Mouse (Mus musculus): ENCODE measurements around the gene Slc22a18.
"Not testable (repeated sequence)": the region's sequence is repeated elsewhere in the genome, so short reads cannot be mapped to it uniquely, and the experiment has no call there.

The Slc22a18 gene

DNA sequence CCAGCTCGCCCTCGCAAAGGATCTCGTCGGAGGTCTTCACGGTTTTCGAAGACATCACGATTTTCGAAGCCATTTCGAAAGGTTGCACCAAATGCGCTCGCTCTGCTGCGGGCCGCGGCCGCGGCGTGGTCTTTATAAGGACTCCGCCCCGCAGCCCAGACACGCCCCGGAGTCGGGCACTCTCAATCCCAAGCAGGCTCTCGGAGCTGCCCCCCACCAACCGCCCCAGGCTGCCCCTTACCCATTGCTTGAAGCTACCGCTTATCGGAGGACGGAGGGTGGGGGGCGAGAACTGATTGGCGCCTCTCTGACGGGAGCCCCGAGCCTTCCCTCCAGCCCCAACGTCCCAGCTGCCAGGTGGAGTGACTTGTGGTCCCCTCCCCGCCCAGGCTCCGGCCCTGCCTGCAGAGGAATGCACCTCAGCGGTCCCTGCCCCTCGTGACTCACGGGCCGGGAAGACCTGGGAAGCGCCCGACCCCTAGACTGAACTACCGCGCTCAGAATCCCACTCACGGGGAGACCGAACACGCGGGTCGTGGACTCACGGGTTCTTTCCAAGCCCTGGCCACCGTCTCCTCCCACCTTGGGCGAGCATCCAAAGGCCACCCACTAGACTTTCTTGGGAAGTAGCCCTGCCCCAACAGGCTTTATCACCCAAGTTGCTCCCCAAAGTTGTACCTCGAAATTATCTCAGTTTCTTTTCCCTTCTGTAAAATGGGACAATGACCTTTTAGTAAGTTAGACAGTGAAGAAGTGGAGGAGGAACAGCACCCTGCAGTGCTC is 29.1 kb downstream of the Slc22a18 start, which contains the start of gene Phlda2:
TSS of gene Phlda2 (minus strand) at position 733 of the 783 bp plus-strand sequence.
- DNase-seq (ENCODE audit: low read depth, low spot score) = peak; percentile 29

DNA sequence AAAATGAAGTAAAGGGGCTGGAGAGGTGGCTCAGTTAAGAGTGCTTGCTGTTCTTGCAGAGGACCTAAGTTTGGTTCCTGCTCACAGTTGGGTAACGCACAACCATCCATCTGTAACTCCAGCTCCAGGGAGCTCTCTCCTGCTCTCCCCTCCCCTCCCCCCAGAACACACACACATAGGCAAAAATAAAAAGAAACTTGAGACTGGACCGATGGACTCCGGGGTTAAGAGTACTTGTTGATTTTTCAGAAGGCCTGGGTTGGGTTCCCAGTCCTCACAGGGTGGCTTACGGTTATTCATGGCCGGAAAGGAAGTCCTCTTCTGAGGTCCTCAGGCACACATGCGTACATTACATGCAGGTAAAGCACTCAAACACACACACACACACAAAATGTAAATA is 30.4 kb downstream of the Slc22a18 start:
- no peak for DNase-seq (ENCODE audit: low read depth, low spot score)

GRCm38 (mm10) chr7:143505411-143505810 is 31.9 kb downstream of the Slc22a18 start:
- no peak for DNase-seq (ENCODE audit: low read depth, low spot score)

GRCm38 (mm10) chr7:143505823-143506222 is 32.3 kb downstream of the Slc22a18 start:
- DNase-seq (ENCODE audit: low read depth, low spot score) = peak; percentile 82

GRCm38 (mm10) chr7:143506271-143506670 is 32.7 kb downstream of the Slc22a18 start:
- no peak for DNase-seq (ENCODE audit: low read depth, low spot score)

DNA sequence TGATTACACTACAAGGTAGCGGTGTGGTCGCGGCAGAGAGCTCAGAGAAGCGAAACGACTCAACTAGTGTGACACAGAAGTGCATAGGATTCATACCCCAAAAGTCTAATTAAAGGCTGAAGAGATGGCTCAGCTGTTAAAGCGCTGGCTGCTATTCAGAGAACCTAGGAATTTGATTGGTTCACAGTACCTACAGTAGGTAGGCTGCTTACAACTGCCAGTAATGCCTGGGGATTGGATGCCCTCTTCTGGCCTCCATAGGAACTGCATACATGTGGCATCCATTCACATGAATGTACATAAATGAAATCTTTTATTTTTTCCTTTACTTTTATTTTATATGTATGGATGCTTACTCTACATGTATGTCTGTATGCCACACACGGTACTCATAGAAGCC is 33.1 kb downstream of the Slc22a18 start:
- peak; percentile 78 for DNase-seq (ENCODE audit: low read depth, low spot score)

DNA sequence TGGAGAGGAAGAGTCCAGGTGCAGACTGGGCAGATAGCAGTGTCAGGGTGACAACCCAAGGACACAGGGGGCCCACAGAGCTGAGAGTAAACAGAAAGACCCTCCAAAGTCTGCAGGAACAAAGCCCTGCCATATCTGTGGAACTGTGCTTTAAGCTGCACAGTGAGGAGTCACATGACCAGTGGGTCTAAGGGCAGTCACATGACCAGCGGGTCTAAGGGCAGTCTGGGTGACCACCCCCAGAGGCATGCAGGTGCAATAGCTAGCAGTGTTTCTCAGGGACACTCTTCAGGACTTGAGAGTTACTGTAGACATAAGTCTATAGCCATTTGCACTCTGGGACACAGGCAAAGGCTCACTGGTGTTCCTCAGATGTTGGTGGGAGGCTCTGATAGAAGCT is 36.0 kb downstream of the Slc22a18 start:
- no peak for DNase-seq (ENCODE audit: low read depth, low spot score)

DNA sequence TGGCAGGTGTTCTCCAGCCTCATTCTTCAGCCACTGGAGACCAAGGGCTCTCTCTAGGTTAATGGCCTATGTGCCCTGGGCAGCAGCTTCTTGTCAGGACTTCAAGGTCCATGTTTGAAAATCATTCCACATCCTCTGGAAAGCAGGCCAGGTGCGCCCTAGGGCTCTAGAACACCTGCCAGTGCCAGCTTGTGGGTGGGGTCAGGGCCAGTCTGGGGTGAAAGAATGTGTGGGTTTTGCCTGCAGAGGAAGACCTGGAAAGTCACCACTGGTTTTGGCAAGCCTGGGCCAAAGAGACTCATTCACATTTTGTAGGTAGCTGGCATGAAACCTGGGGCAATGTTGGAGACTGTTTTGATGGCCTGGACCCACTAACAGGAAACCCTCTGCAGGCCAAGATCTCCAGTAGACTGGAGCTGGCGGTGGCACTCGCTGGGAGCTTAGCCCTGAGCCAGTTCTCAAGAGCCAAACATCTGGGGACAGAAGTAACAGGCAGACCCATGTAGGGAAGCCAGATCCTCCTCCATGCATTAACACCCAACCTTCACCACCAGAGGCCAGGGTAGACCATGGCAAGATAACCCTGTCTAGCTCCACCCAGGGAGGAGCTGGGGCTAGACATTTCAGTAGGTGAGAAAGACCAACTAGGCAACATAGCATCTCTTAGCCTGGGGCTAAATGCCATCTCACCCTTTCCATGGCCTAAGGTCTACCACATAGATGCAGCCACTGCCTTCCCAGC is 37.2 kb downstream of the Slc22a18 start:
- DNase-seq (ENCODE audit: low read depth, low spot score) = no peak

GRCm38 (mm10) chr7:143511335-143511712 is 37.8 kb downstream of the Slc22a18 start:
- DNase-seq (ENCODE audit: low read depth, low spot score) = no peak

DNA sequence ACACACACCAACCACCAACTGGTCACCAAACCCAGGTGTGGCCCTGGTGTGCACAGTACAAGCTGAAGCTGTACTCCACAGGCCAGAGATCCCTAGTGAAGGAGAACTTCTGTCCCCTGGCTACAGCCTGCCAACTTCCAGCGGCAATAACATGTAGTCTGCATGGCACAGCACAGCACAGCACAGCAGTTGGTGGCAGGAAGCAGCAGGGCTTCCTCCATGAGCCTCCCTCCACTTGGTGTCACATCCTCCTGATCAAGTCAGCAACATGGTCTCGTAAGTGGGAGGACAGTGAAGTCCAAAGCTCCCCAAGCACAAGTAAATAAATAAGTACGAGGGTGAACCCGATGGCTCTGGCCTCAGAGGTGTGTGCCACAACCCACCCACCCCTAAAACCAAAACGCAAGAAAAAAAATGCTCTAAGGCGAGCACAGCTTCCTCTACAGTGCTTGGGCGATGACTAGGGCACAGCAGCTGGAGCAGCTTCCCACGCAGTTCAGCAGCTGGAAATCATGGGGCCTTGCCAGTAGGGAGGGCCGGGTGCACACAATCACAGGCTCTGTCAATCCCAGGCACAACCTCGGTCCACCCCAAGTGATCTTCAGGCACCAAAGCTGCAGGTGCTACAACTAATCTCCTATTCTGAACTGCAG is 40.4 kb downstream of the Slc22a18 start:
- DNase-seq (ENCODE audit: low read depth, low spot score) = no peak

GRCm38 (mm10) chr7:143514416-143514768 is 40.9 kb downstream of the Slc22a18 start:
- no peak for DNase-seq (ENCODE audit: low read depth, low spot score)

- no peak for DNase-seq (ENCODE audit: low read depth, low spot score)
Measured at GRCm38 (mm10) chr7:143519333-143519732, 45.8 kb downstream of the Slc22a18 start.

DNA sequence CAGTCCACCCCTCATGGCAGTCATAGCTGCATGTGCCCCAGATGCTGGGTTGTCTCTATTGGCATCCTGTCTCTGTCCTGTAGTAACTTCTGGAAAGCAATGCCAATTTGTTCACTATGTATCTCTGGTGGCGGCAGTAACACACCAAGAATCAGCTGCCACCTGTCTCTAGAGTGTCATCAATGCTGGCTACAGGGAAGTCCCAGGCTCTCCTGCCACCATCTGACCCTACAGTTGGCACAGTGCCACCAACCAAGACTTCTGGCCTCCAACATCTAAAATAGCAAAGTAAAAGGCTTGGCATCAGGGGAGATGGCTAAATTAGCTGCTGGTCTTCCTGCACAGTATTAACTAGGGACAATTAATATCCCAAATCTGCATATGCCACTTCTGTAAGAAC is 58.9 kb downstream of the Slc22a18 start:
- DNase-seq (ENCODE audit: low read depth, low spot score) = no peak

GRCm38 (mm10) chr7:143533284-143533683 is 59.7 kb downstream of the Slc22a18 start:
- DNase-seq (ENCODE audit: low read depth, low spot score) = no peak

GRCm38 (mm10) chr7:143536251-143536650 is 62.7 kb downstream of the Slc22a18 start:
- no peak for DNase-seq (ENCODE audit: low read depth, low spot score)

DNA sequence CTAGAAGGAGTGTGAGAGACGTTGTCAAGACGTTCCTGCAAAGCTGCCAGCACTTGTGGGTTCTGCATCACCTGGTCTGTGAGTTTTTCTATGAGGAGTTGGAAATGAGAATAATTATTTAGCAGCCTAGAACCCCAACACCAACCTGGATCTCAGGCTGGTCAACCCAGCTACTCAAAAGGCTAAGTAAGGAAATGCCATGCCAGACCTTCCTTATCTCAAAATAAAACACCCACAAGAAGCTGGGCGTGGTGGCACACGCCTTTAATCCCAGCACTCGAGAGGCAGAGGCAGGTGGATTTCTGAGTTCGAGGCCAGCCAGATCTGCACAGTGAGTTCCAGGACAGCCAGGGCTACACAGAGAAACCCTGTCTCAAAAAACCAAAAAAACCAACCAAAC is 64.7 kb downstream of the Slc22a18 start:
- DNase-seq (ENCODE audit: low read depth, low spot score) = not testable (repeated sequence)

- DNase-seq (ENCODE audit: low read depth, low spot score) = no peak
Measured at GRCm38 (mm10) chr7:143538671-143539070, 65.1 kb downstream of the Slc22a18 start.

DNA sequence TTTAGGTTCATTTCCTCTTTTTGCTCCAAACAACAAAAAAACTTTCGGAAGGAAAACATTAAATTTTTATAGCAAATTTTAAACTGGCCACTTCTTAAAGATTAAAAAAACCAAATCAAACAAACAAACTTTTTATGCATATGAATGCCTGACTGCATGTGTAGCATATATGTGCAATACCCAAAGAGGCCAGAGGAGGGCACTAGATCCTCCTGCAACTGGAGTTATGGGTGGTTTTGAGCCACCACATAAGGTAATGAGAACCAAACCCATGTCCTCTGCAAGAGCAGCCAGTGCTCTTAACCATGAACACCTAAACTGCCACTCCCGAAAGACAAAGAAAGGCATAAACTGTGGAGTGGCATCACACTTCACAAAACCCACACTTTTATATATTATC is 70.8 kb downstream of the Slc22a18 start:
- DNase-seq (ENCODE audit: low read depth, low spot score) = peak; percentile 76

- DNase-seq (ENCODE audit: low read depth, low spot score) = peak; percentile 49
Measured at GRCm38 (mm10) chr7:143546554-143546953, 73.0 kb downstream of the Slc22a18 start.

GRCm38 (mm10) chr7:143548231-143548961 is 74.9 kb downstream of the Slc22a18 start:
- peak; percentile 84 for DNase-seq (ENCODE audit: low read depth, low spot score)
